Mouse (Mus musculus): Measurements from ENCODE around the gene Rhbg. TPM values are rescaled to one million over a fixed set of nuclear protein-coding genes. Genes with fewer than 3 reads are reported as not detected.
A peak's percentile ranks its signal among the peaks of the same experiment; 100 is the strongest.
"Not testable (repeated sequence)": the region's sequence is repeated elsewhere in the genome, so short reads cannot be mapped to it uniquely, and the experiment has no call there.

The Rhbg gene
- not detected for total RNA-seq (2018; cell fraction: chromatin; rRNA removed)
- total RNA-seq (2018; cell fraction: cytosol; rRNA removed), result not detected
- not detected for total RNA-seq (2018; cell fraction: nucleus; rRNA removed)
- polyA plus RNA-seq (2018), result not detected in 3 replicates

GRCm38 (mm10) chr3:88254268-88254926 is at the start of gene Rhbg:
Gene Rhbg (minus strand): TSS chr3:88254709.
- Histone ChIP-seq H3K36me3 (ENCODE audit: inconsistent target) (no peaks in the 10 kb centered on the region), H3K4me3 (ENCODE audit: inconsistent target) (peak within 1 kb of the TSS; percentile 7; the same call in 1 of the 2 replicates), H3K27ac (no peak within 1 kb of the TSS), H3K79me2 (ENCODE audit: inconsistent target) (no peaks in the 10 kb centered on the region)
- WGBS (ENCODE audit: missing documents), result 2% methylated on average over 28 of the region's 34 CpGs

DNA sequence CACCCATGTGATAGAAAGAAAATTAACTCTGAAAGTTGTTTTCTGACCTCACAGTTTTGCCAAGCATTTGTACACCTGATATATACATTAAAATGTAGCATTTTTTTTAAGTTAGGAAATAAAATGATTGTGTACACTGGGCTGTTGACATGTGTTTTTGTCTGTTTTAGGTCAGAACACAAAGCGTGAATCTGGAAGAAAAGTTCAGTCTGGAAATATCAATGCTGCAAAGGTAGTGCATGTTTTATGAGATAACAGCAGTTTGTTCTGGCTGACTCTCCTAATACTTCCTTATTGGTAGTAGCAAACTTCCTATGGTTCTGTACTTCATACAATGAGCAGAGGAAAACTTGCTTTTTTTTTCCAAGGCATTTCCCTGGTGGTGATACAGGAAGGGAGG is 44.7 kb upstream of the Rhbg start:
- WGBS (ENCODE audit: missing documents), result 89% methylated on average over 1 of the region's 1 CpGs
- Histone ChIP-seq H3K79me2 (ENCODE audit: inconsistent target) (peaks cover 37% of the 10 kb centered on the region), H3K27ac (no peak overlapping the region), H3K36me3 (ENCODE audit: inconsistent target) (peaks cover 43% of the 10 kb centered on the region), H3K4me3 (ENCODE audit: inconsistent target) (no peak overlapping the region)

GRCm38 (mm10) chr3:88297321-88297851 is 42.9 kb upstream of the Rhbg start:
- WGBS (ENCODE audit: missing documents), result under 1% methylated on average over 28 of the region's 30 CpGs
- H3K36me3 ChIP-seq (ENCODE audit: inconsistent target), result peaks cover 25% of the 10 kb centered on the region
- H3K4me3 ChIP-seq (ENCODE audit: inconsistent target), result peak overlapping the region; percentile 100
- H3K27ac ChIP-seq, result peak overlapping the region; percentile 82
- peaks cover 37% of the 10 kb centered on the region for H3K79me2 ChIP-seq (ENCODE audit: inconsistent target)

- WGBS (ENCODE audit: missing documents), result under 1% methylated on average over 44 of the region's 44 CpGs
- H3K36me3 ChIP-seq (ENCODE audit: inconsistent target), result peaks cover 21% of the 10 kb centered on the region
- H3K4me3 ChIP-seq (ENCODE audit: inconsistent target), result peak within 1 kb of the TSS; percentile 100
- H3K27ac ChIP-seq, result peak within 1 kb of the TSS; percentile 82
- peaks cover 37% of the 10 kb centered on the region for H3K79me2 ChIP-seq (ENCODE audit: inconsistent target)
These were observed 42.2 kb upstream of the Rhbg start, which contains the start of the genes Tsacc and Cct3 for GRCm38 (mm10) chr3:88296561-88297318. Gene Tsacc (minus strand): TSS chr3:88296999. Gene Cct3 (plus strand): TSS chr3:88297116.

DNA sequence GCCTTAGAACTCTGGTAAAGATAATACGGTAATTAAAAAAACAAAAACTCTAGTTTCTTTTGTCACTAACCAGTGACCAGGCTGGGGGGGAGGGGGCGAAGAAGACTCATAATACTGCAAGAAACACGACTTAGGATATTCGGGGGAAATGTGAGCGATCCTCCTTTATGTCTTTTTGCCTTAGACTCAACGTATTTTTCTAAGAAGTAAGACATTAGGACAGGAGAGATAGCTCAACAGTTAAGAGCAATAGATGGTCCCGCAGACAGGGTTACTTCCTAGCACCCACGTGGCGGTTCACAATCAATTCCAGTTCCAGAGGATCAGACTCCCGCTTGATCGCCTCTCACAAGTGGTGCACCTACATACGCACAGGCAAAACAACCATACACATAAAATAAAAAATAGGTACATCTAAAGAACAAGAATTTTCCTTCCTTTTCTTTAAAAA is 41.6 kb upstream of the Rhbg start:
- 2% methylated on average over 12 of the region's 12 CpGs for WGBS (ENCODE audit: missing documents)
- Histone ChIP-seq H3K79me2 (ENCODE audit: inconsistent target) (peaks cover 37% of the 10 kb centered on the region), H3K36me3 (ENCODE audit: inconsistent target) (peaks cover 17% of the 10 kb centered on the region), H3K27ac (peak overlapping the region; percentile 79), H3K4me3 (ENCODE audit: inconsistent target) (peak overlapping the region; percentile 100)

- H3K79me2 ChIP-seq (ENCODE audit: inconsistent target), result peaks cover 33% of the 10 kb centered on the region
- H3K27ac ChIP-seq; H3K36me3 ChIP-seq (ENCODE audit: inconsistent target); H3K4me3 ChIP-seq (ENCODE audit: inconsistent target): not testable (repeated sequence)
- WGBS (ENCODE audit: missing documents), result 33% methylated on average over 1 of the region's 1 CpGs
These were observed 40.8 kb upstream of the Rhbg start for GRCm38 (mm10) chr3:88295272-88295671.

DNA sequence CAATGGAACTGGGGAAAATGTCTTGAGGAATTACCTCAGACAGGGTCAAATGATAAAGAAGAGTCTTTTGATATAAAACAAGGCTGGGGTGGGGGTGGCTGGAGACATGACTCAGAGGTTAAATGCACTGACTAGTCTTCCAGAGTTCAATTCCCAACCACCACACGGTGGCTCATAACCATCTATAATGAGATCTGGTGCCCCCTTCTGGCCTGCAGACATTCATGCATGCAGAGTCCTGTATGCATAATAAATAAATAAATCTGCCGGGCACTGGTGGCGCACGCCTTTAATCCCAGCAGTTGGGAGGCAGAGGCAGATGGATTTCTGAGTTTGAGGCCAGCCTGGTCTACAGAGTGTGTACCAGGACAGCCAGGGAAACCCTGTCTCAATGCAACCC is 37.5 kb upstream of the Rhbg start:
- no peaks in the 10 kb centered on the region for H3K36me3 ChIP-seq (ENCODE audit: inconsistent target)
- H3K27ac ChIP-seq, result no peak overlapping the region
- H3K79me2 ChIP-seq (ENCODE audit: inconsistent target), result no peaks in the 10 kb centered on the region
- H3K4me3 ChIP-seq (ENCODE audit: inconsistent target), result no peak overlapping the region
- 64% methylated on average over 4 of the region's 4 CpGs for WGBS (ENCODE audit: missing documents)

- H3K36me3 ChIP-seq (ENCODE audit: inconsistent target); H3K27ac ChIP-seq; H3K79me2 ChIP-seq (ENCODE audit: inconsistent target); H3K4me3 ChIP-seq (ENCODE audit: inconsistent target): not testable (repeated sequence)
- whole genome bisulfite sequencing (ENCODE audit: missing documents), result 96% methylated on average over 6 of the region's 10 CpGs
These were observed 33.7 kb upstream of the Rhbg start for GRCm38 (mm10) chr3:88288133-88288713.

DNA sequence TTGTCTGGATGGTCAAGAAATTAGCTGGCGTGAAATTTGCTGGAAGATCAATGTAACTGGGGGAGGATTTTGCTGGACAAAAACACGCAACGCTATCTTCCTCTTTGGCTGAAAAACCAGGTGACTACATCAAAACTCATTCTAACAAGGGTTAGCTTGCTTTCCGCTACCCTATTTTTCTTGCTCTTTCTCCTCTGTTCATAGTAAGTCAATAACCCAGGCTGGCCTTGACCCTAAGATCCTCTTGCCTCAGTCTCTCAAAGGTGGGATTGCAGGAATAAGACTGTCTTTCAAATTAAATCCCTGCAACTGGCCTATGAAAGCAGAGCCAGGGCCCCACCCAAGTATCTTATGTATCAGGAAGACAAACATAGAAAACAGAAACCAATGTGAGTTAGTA is 32.6 kb upstream of the Rhbg start, which contains the start of gene Gm38392:
Gene Gm38392, minus strand, starts transcription at position 101 of the 400 bp plus-strand sequence.
- Histone ChIP-seq H3K27ac (no peak within 1 kb of the TSS), H3K4me3 (ENCODE audit: inconsistent target) (no peak within 1 kb of the TSS), H3K36me3 (ENCODE audit: inconsistent target) (no peaks in the 10 kb centered on the region), H3K79me2 (ENCODE audit: inconsistent target) (no peaks in the 10 kb centered on the region)
- 92% methylated on average over 4 of the region's 4 CpGs for whole genome bisulfite sequencing (ENCODE audit: missing documents)

- not testable (repeated sequence) for H3K79me2 ChIP-seq (ENCODE audit: inconsistent target); H3K27ac ChIP-seq; H3K4me3 ChIP-seq (ENCODE audit: inconsistent target); H3K36me3 ChIP-seq (ENCODE audit: inconsistent target)
- WGBS (ENCODE audit: missing documents), result no CpG with 5 or more reads among the region's 2 CpGs
These were observed 31.0 kb upstream of the Rhbg start for GRCm38 (mm10) chr3:88285565-88285895.

DNA sequence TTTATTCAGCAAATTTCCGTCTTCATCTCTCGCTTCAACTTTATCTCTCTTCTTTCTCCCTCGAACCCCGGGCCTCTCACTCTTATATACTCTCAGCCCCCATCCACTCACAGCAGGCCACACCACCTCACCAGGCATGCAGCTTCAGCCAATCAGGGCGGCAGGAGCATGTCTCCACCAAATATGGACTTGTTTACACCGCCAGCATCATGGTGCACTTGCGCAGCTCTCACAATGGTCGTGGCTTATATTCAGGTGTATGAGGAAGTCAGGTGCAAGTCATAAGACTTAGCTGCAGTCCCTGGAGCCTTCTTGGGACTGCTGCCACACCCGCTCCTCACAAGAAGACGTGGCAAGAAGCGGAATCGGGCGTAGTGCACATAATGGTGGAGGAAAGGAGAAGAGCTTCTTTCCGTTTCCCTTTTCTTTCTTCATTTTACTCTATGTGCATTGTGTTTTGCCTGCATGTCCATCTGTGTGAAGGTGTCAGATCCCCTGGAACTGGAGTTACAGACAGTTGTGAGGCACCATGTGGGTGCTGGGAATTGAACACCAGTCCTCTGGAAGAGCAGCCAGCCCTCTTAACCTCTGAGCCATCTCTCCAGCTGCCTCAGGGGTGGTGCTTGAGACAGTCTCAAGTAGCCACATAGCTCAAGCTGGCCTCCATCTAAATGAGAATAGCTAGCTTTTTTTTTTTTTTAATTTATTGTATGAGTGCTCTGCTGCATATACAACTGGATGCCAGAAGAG is 30.5 kb upstream of the Rhbg start:
- H3K36me3 ChIP-seq (ENCODE audit: inconsistent target); H3K79me2 ChIP-seq (ENCODE audit: inconsistent target); H3K27ac ChIP-seq; H3K4me3 ChIP-seq (ENCODE audit: inconsistent target): not testable (repeated sequence)
- WGBS (ENCODE audit: missing documents), result 98% methylated on average over 12 of the region's 14 CpGs

DNA sequence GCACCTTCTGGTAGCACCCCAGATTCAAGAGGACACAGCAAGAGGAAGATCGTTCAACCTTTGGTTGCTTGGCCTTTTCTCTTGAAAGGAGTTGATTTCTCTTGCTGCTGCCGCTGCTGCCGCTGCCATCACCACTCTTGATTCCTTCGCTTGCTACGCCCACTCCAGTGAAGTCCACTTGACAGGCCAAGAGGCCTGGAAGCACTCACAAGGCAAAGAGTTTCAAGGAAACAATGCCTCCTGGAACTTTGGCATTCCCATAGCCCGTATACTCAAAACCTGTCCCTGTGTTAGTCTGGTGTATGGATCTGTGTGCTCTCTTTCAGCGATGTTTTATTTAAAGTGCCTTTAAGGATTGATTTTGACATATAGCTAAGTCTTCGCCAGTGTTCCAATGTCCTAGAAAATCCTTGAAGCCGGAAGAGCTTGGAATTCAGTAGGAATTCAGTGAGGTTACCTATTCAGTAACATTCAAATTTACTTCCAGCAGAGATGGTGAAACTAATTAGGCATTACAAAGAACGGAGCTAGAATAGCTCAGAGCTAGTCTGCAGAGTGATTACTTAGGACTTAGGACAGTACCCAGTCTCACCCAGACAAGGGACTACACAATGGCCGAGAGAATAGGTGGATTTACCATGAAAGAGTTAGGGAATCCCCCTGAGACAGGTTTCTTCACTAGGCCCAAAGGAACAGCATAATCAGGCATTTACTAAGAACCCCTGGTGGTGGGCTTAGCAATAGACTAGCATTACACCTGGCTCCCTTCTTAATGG is 26.8 kb upstream of the Rhbg start:
- not testable (repeated sequence) for H3K27ac ChIP-seq; H3K36me3 ChIP-seq (ENCODE audit: inconsistent target); H3K79me2 ChIP-seq (ENCODE audit: inconsistent target); H3K4me3 ChIP-seq (ENCODE audit: inconsistent target)
- WGBS (ENCODE audit: missing documents), result 92% methylated on average over 10 of the region's 11 CpGs

- H3K36me3 ChIP-seq (ENCODE audit: inconsistent target), result no peaks in the 10 kb centered on the region
- no peak overlapping the region for H3K4me3 ChIP-seq (ENCODE audit: inconsistent target)
- H3K79me2 ChIP-seq (ENCODE audit: inconsistent target), result no peaks in the 10 kb centered on the region
- WGBS (ENCODE audit: missing documents), result 92% methylated on average over 2 of the region's 2 CpGs
- H3K27ac ChIP-seq, result no peak overlapping the region
These were observed 25.5 kb upstream of the Rhbg start for GRCm38 (mm10) chr3:88280035-88280434.

Measured in macrophage (primary cell).